Mouse (Mus musculus) midbrain, embryonic 11.5 days (tissue): ENCODE measurements around the gene Fra10ac1. TPM values are rescaled to one million over a fixed set of nuclear protein-coding genes. Genes with fewer than 3 reads are reported as not detected.

Source experiments
- ATAC-seq: fragments of 200-750 bp; cut with Nextera tagmentation; 2 replicates; pipeline ENCODE4 v1.8.0; 2017; ENCODE audit warnings: moderate TSS enrichment, moderate library complexity; ENCODE audit not compliant: low FRiP score
- DNase-seq: peaks from one replicate; pipeline ENCODE4 v3.0.0; 2015; ENCODE audit warnings: low spot score; ENCODE audit errors: missing footprints
- H3K27ac ChIP-seq: fragments of 300-500 bp; sonication (generic); 2 replicates; pipeline ENCODE4 v1.5.1; 2014; ENCODE audit warnings: low read depth, low read length
- H3K27me3 ChIP-seq: fragments of 300-500 bp; sonication (generic); 2 replicates; pipeline ENCODE4 v1.6.1; 2014; ENCODE audit warnings: mild to moderate bottlenecking, low read length, moderate library complexity, mixed read lengths; ENCODE audit not compliant: control insufficient read depth, insufficient read depth
- H3K36me3 ChIP-seq: fragments of 300-500 bp; sonication (generic); 2 replicates; pipeline ENCODE4 v1.6.1; 2014; ENCODE audit warnings: mild to moderate bottlenecking, low read length, moderate library complexity, mixed read lengths; ENCODE audit not compliant: control insufficient read depth, insufficient read depth
- H3K4me1 ChIP-seq: fragments of 300-500 bp; sonication (generic); 2 replicates; pipeline ENCODE4 v1.6.1; 2014; ENCODE audit warnings: low read length; ENCODE audit not compliant: control insufficient read depth, insufficient read depth
- H3K4me2 ChIP-seq: fragments of 300-500 bp; sonication (generic); 2 replicates; pipeline ENCODE4 v1.6.1; 2014; ENCODE audit warnings: mild to moderate bottlenecking, moderate library complexity
- H3K4me3 ChIP-seq: fragments of 300-500 bp; sonication (generic); 2 replicates; pipeline ENCODE4 v1.5.1; 2014; ENCODE audit warnings: low read depth, low read length
- H3K9ac ChIP-seq: fragments of 300-500 bp; sonication (generic); 2 replicates; pipeline ENCODE4 v1.6.1; 2014; ENCODE audit warnings: low read length
- H3K9me3 ChIP-seq: fragments of 300-500 bp; sonication (generic); 2 replicates; pipeline ENCODE4 v1.6.1; 2016; ENCODE audit warnings: low read length; ENCODE audit not compliant: control insufficient read depth
- WGBS: fragments of 180-500 bp; shearing (Covaris S2); extraction: QIAGEN DNeasy Blood & Tissue Kit; methylation state at CpG from one replicate; pipeline ENCODE4 v1.1.7; 2014; 5-methylcytosine and 5-hydroxymethylcytosine counted together
- polyA plus RNA-seq: library from polyadenylated mRNA; unstranded; fragments of >200 nt; fragmentation: Nextera tagmentation; extraction: Ambion mirVana; gene quantifications from 2 replicates; pipeline ENCODE4 v1.2.1, GENCODE M21; 2014

The Fra10ac1 gene
- polyA plus RNA-seq, 1 experiment from 2014 or later = 47.5 TPM

DNA sequence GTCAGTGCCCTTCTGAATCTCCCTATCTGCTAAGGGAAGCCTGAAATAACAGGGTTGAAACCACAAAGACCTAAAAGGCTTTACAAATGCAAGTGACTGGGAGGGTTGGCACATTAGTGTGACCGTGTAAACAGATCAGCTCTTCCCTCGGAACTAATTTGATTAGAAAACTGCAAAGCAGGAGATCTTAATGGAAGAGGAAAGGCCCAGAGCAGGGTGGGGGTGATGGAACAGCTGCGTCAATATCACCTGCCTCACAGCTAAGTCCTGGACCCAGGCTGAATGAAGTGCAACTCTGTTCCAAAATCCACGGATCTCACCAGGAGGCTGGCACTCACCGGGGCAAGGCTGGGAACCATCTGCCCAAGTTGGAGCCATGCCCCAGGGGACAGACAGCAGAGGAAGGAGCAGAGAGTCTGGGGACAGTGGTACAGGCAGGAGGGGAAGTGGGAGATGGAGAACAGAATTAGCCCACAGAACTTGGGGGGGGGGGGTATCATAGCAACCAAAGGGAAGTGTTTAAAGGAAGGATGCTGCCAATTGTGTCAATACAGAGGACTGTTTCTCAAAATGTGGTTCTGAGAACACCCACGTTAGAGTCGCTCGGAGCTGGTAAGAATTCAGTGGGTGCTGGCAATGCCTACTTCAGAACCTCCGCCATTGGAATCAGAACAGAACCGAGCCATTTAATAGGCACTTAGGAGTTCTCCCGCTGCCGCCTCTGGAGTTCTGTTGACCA is 14.4 kb upstream of the Fra10ac1 start:
- no peaks in the 10 kb centered on the region for H3K36me3 ChIP-seq
- no peaks in the 10 kb centered on the region for H3K27me3 ChIP-seq
- H3K9ac ChIP-seq = no peak overlapping the region
- WGBS = 62% methylated on average over 12 of the region's 12 CpGs
- H3K4me2 ChIP-seq = no peak overlapping the region
- no peaks in the 10 kb centered on the region for H3K9me3 ChIP-seq
- no peak overlapping the region for H3K4me3 ChIP-seq
- ATAC-seq (peak; percentile 55), DNase-seq (no peak)
- H3K4me1 ChIP-seq = peaks cover 7% of the 10 kb centered on the region
- no peak overlapping the region; the same call in 1 of the 2 replicates for H3K27ac ChIP-seq

DNA sequence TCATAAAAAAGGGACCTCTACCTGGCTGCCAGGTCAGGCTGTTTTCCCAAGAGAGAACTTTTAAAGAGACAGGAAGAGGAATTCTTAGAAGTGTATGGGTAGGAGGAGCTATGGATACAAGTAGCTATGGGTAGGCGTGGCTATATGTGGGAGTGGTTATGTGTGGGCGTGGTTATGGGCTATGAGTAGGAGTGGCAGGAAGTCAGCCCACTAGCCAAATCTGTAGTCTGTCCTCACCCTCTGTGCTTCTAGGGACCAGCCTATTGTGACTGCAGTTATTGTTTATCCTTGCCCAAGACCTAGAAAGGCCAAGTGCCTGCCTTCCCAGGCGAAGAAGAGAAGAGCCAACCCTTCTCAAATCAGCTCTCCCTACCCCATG is 13.9 kb upstream of the Fra10ac1 start:
- H3K36me3 ChIP-seq = no peaks in the 10 kb centered on the region
- no peak for DNase-seq
- H3K9me3 ChIP-seq = no peaks in the 10 kb centered on the region
- no peak overlapping the region; the same call in 1 of the 2 replicates for H3K27ac ChIP-seq
- no peaks in the 10 kb centered on the region for H3K27me3 ChIP-seq
- H3K9ac ChIP-seq = no peak overlapping the region
- H3K4me3 ChIP-seq = no peak overlapping the region
- no peak overlapping the region for H3K4me2 ChIP-seq
- WGBS = 59% methylated on average over 3 of the region's 3 CpGs
- peaks cover 7% of the 10 kb centered on the region for H3K4me1 ChIP-seq
- peak; percentile 71 for ATAC-seq

DNA sequence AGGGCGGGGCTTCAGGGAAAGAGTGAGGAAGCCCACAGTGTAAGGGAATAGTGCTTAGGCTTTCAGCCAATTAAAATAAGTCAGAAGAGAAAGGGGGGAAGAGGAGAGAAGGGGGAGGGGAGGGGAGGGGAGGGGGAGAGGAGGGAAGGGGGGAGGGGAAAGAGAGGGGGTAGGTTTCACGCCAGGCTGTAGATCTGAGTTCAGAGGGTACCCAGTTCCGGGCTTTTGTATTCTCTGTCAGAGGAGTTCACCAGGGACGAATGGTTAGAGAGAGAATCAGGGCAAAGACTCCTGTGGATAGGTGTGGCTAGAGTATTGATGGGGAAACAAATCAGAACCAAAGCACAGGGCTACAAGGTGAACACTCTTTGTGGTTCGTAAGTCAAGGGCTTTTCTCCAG is 12.6 kb upstream of the Fra10ac1 start:
- Histone ChIP-seq H3K36me3 (no peaks in the 10 kb centered on the region), H3K9ac (no peak overlapping the region), H3K27me3 (no peaks in the 10 kb centered on the region), H3K4me1 (peaks cover 7% of the 10 kb centered on the region), H3K4me3 (no peak overlapping the region), H3K9me3 (no peaks in the 10 kb centered on the region), H3K4me2 (no peak overlapping the region), H3K27ac (no peak overlapping the region)
- 71% methylated on average over 5 of the region's 5 CpGs for WGBS
- ATAC-seq = no peak
- DNase-seq = no peak

DNA sequence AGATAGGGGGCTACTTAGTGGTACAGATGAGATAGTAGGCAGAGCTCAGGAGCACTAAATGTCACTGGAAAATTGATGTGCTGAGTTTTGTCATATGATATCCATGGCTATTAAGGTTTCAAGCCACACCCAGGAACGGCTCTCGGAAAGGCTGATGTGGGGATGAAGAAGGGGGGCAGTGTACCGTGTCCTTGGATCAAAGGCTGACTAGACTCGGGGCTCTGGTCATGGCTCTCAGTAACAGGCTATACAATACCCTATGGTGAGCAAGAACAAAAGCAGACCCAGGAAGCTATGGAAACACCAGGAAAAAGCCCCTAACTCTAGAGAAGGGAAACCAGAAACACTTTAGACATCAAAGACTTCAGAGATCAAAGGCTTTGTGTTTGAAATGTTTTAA is 8.6 kb upstream of the Fra10ac1 start:
- H3K27me3 ChIP-seq = no peaks in the 10 kb centered on the region
- H3K4me1 ChIP-seq = no peaks in the 10 kb centered on the region
- H3K27ac ChIP-seq = no peak overlapping the region
- DNase-seq = no peak
- 0 out of 2 replicates have a peak, but pooled peaks have one; percentile 46 for ATAC-seq
- H3K36me3 ChIP-seq = no peaks in the 10 kb centered on the region
- WGBS = 7% methylated on average over 4 of the region's 4 CpGs
- H3K4me3 ChIP-seq = no peak overlapping the region
- no peak overlapping the region for H3K9ac ChIP-seq
- H3K9me3 ChIP-seq = no peaks in the 10 kb centered on the region; the same call in 1 of the 2 replicates
- H3K4me2 ChIP-seq = no peak overlapping the region

DNA sequence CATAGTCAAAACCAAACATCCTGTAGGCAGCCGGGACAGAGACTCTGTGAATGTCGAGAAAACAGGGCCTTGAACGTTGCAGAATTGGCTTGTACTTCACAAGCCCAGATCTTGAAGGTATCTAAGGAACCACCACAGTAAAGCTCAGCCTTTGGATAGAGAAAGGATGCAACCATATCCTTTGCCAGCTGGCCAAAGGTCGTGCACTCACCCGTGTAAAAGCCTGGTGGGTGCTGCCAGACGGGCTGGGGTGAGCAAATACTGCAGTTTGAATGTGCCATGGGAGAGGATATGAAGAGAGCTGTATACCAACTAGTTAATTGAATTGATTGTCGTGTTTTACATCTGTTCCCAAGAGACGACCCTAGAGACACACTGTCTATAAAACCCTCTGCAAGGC is 8.1 kb upstream of the Fra10ac1 start:
- Histone ChIP-seq H3K27ac (no peak overlapping the region), H3K4me1 (no peaks in the 10 kb centered on the region), H3K4me3 (no peak overlapping the region), H3K9me3 (no peaks in the 10 kb centered on the region; the same call in 1 of the 2 replicates), H3K4me2 (no peak overlapping the region), H3K9ac (no peak overlapping the region), H3K36me3 (no peaks in the 10 kb centered on the region), H3K27me3 (no peaks in the 10 kb centered on the region)
- WGBS = 41% methylated on average over 8 of the region's 8 CpGs
- DNase-seq = no peak
- no peak for ATAC-seq

DNA sequence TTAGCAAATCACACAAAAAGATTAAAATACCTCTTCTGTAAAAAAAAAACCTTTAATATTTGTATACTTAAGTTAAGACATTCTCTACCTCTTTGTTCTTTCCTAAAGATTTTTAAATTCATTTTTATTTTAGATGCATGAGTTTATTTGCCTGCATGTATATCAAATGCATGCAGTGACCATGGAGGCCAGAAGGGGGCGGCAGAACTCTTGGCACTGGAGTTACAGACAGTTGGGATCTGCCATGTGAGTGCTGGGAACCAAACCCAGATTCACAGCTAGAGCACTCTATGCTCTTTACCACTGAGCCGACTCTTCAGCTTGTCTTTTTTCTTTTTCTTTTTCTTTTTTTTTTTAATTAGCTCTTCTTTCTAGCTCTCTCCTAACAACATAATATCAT is 4.7 kb upstream of the Fra10ac1 start:
- H3K9me3 ChIP-seq = no peaks in the 10 kb centered on the region; the same call in 1 of the 2 replicates
- no peaks in the 10 kb centered on the region for H3K27me3 ChIP-seq
- no peak overlapping the region for H3K4me3 ChIP-seq
- H3K4me1 ChIP-seq = no peaks in the 10 kb centered on the region
- no peak overlapping the region for H3K27ac ChIP-seq
- no peaks in the 10 kb centered on the region for H3K36me3 ChIP-seq
- DNase-seq (peak; percentile 78), ATAC-seq (no peak)
- H3K9ac ChIP-seq = no peak overlapping the region
- WGBS = 59% methylated on average over 2 of the region's 2 CpGs
- no peak overlapping the region for H3K4me2 ChIP-seq

DNA sequence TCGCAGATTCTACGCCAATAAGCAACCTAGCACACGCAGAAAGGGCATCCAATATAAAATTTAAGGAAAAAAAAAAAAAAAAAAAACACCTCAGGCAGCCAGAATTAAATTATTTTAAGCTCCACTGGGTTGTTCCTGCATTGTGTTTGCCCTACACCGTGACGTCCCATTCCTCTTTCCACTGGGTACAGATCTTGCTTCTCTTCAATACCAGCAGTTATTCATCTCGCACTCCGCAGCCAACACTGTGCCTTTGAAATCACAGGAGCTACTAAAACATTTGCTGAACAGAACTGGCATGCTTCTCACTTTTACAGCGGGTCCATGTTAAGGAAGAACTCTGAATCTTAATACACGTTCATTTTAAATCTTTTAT is 717 bp upstream of the Fra10ac1 start:
- H3K4me3 ChIP-seq = peak overlapping the region; percentile 40
- peaks cover 5% of the 10 kb centered on the region for H3K4me1 ChIP-seq
- ATAC-seq (peak; percentile 38; the same call in 1 of the 2 replicates), DNase-seq (peak; percentile 88)
- WGBS = 9% methylated on average over 9 of the region's 9 CpGs
- H3K9me3 ChIP-seq = no peaks in the 10 kb centered on the region; the same call in 1 of the 2 replicates
- H3K36me3 ChIP-seq = no peaks in the 10 kb centered on the region
- H3K9ac ChIP-seq = peak overlapping the region; percentile 55
- H3K27me3 ChIP-seq = no peaks in the 10 kb centered on the region
- H3K4me2 ChIP-seq = peak overlapping the region; percentile 73
- peak overlapping the region; percentile 90 for H3K27ac ChIP-seq

DNA sequence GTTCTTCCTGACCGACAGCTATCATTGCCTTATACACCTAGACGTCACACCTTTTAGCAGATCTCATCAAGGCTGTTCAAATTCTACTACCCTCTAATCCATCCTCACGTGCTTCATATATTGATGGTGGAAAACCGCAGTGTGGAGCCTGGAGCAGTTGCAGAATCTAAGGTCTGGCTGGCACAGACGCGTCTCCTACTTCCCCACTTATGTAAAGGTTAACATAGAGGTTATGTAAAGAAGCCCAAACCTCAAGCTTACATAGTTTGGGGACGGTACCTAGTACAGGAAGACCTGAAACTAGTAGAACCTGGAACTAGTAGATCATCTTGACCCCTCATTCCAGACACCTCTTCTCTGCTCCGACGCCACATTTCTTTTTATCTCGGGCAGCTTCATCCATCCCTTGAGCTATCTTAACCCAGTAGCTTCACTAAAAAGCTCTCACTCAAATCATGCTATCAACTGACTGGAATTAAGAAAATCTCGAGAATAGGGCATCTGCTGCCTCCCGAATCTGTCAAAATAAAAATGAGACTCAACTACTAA is 526 bp downstream of the Fra10ac1 start:
- no peaks in the 10 kb centered on the region for H3K9me3 ChIP-seq
- H3K27ac ChIP-seq = peak overlapping the region; percentile 90
- H3K36me3 ChIP-seq = 0 out of 2 replicates have a peak, but pooled peaks cover 2% of the 10 kb centered on the region
- DNase-seq (no peak), ATAC-seq (peak; percentile 49)
- H3K4me1 ChIP-seq = peaks cover 5% of the 10 kb centered on the region
- peak overlapping the region; percentile 73 for H3K4me2 ChIP-seq
- peak overlapping the region; percentile 40 for H3K4me3 ChIP-seq
- no peaks in the 10 kb centered on the region for H3K27me3 ChIP-seq
- H3K9ac ChIP-seq = peak overlapping the region; percentile 55
- WGBS = 15% methylated on average over 12 of the region's 12 CpGs

DNA sequence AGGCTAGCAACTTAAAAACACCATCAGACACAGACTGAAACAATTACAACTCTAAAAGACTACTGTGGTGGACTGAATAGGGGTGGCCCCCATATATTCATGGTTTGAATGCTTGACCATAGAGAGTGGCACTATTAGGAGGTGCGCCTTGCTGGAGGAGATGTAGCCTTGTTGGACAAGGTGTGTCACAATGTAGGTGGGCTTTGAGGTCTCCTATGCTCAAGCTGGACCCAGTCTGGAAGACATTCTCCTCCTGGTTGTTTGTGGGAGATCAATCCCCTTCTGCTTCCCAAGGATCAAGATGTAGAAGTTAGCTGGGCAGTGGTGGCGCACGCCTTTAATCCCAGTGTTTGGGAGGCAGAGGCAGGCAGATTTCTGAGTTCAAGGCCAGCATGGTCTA is 6.3 kb downstream of the Fra10ac1 start:
- no peak overlapping the region for H3K4me2 ChIP-seq
- 0 out of 2 replicates have a peak, but pooled peaks cover 2% of the 10 kb centered on the region for H3K36me3 ChIP-seq
- ATAC-seq (no peak), DNase-seq (peak; percentile 60)
- H3K27ac ChIP-seq = no peak overlapping the region
- H3K27me3 ChIP-seq = no peaks in the 10 kb centered on the region
- no peak overlapping the region for H3K4me3 ChIP-seq
- no peaks in the 10 kb centered on the region for H3K9me3 ChIP-seq
- H3K9ac ChIP-seq = no peak overlapping the region
- no peaks in the 10 kb centered on the region for H3K4me1 ChIP-seq
- WGBS = 91% methylated on average over 3 of the region's 3 CpGs
